Mouse (Mus musculus) heart, embryonic 14.5 days (tissue): ENCODE results near the gene Myo10. TPM values are rescaled to one million over a fixed set of nuclear protein-coding genes. Genes with fewer than 3 reads are reported as not detected.

Experiments
- ATAC-seq: fragments of 200-750 bp; cut with Nextera tagmentation; 2 replicates; pipeline ENCODE4 v1.8.0; 2017; ENCODE audit warnings: low read depth, moderate TSS enrichment; ENCODE audit not compliant: insufficient number of reproducible peaks, insufficient read depth, low FRiP score
- H3K27ac ChIP-seq, 2 experiments: fragments of 200-500 bp in 1 of 2; fragments of 300-500 bp in 1 of 2; sonication (generic) in 1 of 2; replicated peaks in 1 of 2; 2 replicates each; pipeline ENCODE4 v1.5.1; 2012 to 2014; ENCODE audit warnings: low read depth in 2 of 2, low read length in 2 of 2, control low read depth in 1 of 2, mild to moderate bottlenecking in 1 of 2, mixed read lengths in 1 of 2; ENCODE audit not compliant: control insufficient read depth in 1 of 2, insufficient read depth in 1 of 2
- H3K27me3 ChIP-seq: fragments of 300-500 bp; sonication (generic); 2 replicates; pipeline ENCODE4 v1.6.1; 2014; ENCODE audit warnings: mild to moderate bottlenecking, low read length, control low read depth; ENCODE audit not compliant: control insufficient read depth, insufficient read depth
- H3K36me3 ChIP-seq: fragments of 300-500 bp; sonication (generic); 2 replicates; pipeline ENCODE4 v1.6.1; 2014; ENCODE audit warnings: mild to moderate bottlenecking, control low read depth, low read length, mixed read lengths; ENCODE audit not compliant: control insufficient read depth, insufficient read depth
- H3K4me1 ChIP-seq, 2 experiments: fragments of 200-500 bp in 1 of 2; fragments of 300-500 bp in 1 of 2; sonication (generic) in 1 of 2; 2 replicates each; pipeline ENCODE4 v1.6.1; 2012 to 2014; ENCODE audit warnings: low read length in 2 of 2, control low read depth in 1 of 2, mixed read lengths in 1 of 2; ENCODE audit not compliant: control insufficient read depth in 2 of 2, insufficient read depth in 2 of 2
- H3K4me2 ChIP-seq: fragments of 300-500 bp; sonication (generic); 2 replicates; pipeline ENCODE4 v1.6.1; 2014; ENCODE audit warnings: mild to moderate bottlenecking, low read length
- H3K4me3 ChIP-seq, 2 experiments: fragments of 200-500 bp in 1 of 2; fragments of 300-500 bp in 1 of 2; sonication (generic) in 1 of 2; 2 replicates each; pipeline ENCODE4 v1.5.1; 2012 to 2014; ENCODE audit warnings: low read length in 2 of 2, mild to moderate bottlenecking in 2 of 2, control low read depth in 1 of 2, low read depth in 1 of 2, moderate library complexity in 1 of 2; ENCODE audit not compliant: control insufficient read depth in 1 of 2, insufficient read depth in 1 of 2
- H3K9ac ChIP-seq: fragments of 300-500 bp; sonication (generic); 2 replicates; pipeline ENCODE4 v1.6.1; 2014; ENCODE audit warnings: mild to moderate bottlenecking, low read length
- H3K9me3 ChIP-seq: fragments of 300-500 bp; sonication (generic); 2 replicates; pipeline ENCODE4 v1.6.1; 2016; ENCODE audit warnings: low read length, control low read depth; ENCODE audit not compliant: control insufficient read depth
- WGBS: fragments of 180-500 bp; shearing (Covaris S2); extraction: QIAGEN DNeasy Blood & Tissue Kit; methylation state at CpG from one replicate; pipeline ENCODE4 v1.1.7; 2014; 5-methylcytosine and 5-hydroxymethylcytosine counted together
- polyA plus RNA-seq: library from polyadenylated mRNA; unstranded; fragments of >200 nt; fragmentation: Nextera tagmentation; extraction: Ambion mirVana; gene quantifications from 2 replicates; pipeline ENCODE4 v1.2.1, GENCODE M21; 2014

Myo10 gene
- polyA plus RNA-seq, 1 experiment from 2014 or later: 12.6 TPM

DNA sequence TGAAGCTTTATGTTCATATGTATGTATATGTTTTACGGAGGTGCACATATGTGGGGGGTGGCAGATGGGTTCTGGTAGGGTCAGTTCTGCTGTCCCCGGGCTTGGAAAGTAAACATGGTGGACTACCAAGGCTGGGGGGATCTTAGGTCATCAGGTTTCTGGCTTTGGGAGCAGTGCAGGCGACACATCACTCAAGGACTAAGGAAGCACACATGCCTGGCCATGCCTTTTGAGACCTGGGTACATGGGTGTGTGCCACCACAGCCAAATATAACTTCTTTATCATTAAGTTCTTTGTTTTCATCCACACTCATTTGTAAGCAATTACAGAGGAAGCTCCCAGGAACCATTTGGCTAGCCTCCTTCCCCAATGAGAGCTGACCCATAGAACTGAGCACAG is 72.9 kb downstream of the Myo10 start:
- no peaks in the 10 kb centered on the region for H3K4me1 ChIP-seq
- no peaks in the 10 kb centered on the region for H3K9me3 ChIP-seq
- H3K4me3 ChIP-seq: no peak overlapping the region
- H3K27ac ChIP-seq: no peak overlapping the region
- 97% methylated on average over 3 of the region's 3 CpGs for WGBS
- no peaks in the 10 kb centered on the region for H3K27me3 ChIP-seq
- no peak for ATAC-seq
- no peak overlapping the region for H3K4me2 ChIP-seq
- H3K36me3 ChIP-seq: no peaks in the 10 kb centered on the region
- H3K9ac ChIP-seq: no peak overlapping the region

- H3K9ac ChIP-seq: no peak overlapping the region
- no peak overlapping the region for H3K27ac ChIP-seq
- ATAC-seq: no peak
- no peaks in the 10 kb centered on the region for H3K4me1 ChIP-seq
- no peaks in the 10 kb centered on the region for H3K27me3 ChIP-seq
- H3K4me2 ChIP-seq: no peak overlapping the region
- H3K9me3 ChIP-seq: no peaks in the 10 kb centered on the region
- H3K4me3 ChIP-seq: no peak overlapping the region
- 65% methylated on average over 7 of the region's 7 CpGs for WGBS
- no peaks in the 10 kb centered on the region for H3K36me3 ChIP-seq
These were observed 73.6 kb downstream of the Myo10 start for GRCm38 (mm10) chr15:25695883-25696282.

DNA sequence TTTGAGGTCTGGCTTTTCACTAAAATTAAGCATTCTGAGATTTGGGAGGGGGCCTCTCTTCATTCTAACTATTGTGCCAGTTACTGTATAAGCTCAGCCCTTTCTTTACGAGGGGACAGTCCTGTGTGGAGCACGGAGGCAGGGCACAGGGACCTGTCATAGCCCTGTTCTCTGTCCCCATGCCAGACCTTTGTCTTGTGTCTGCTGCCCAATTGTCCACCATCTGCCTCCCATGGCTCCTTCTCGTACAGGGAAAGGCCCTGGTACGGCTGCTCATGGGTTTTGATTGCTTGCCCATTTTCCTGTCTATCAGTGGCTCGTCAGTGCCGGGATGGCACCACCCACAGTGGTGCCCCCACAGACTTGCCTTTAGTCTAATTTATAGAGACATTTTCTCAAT is 74.3 kb downstream of the Myo10 start:
- Histone ChIP-seq H3K4me1 (no peaks in the 10 kb centered on the region), H3K9me3 (no peaks in the 10 kb centered on the region), H3K36me3 (no peaks in the 10 kb centered on the region), H3K9ac (no peak overlapping the region), H3K27ac (no peak overlapping the region), H3K4me3 (no peak overlapping the region), H3K27me3 (no peaks in the 10 kb centered on the region), H3K4me2 (no peak overlapping the region)
- WGBS: 89% methylated on average over 6 of the region's 6 CpGs
- no peak for ATAC-seq

DNA sequence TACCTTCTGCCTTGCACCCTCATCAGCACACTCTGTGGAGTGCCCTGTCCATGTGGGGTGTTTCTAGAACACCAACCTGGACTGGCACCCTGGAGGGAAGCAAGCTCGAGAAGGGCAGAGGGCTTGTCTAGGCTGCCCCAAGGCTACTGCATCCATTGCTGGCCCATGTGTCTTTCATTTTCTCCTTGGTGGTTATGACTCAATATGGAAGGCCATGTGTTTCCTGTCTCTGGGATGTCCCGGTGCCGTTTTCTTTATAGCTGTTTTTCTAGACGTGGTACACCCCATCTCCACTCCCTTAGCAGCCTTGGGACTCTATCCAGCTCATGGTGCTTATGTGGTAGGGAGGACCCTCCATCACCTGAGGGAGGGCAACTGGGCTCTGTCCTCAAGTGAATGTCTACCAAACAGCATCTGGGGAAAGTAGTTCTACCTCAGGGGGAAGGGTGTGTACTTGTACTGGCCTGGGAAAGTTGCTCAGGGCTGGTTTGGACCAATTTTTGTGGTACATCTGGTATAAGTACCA is 76.8 kb downstream of the Myo10 start:
- H3K9me3 ChIP-seq: 0 out of 2 replicates have a peak, but pooled peaks cover 3% of the 10 kb centered on the region
- H3K4me2 ChIP-seq: no peak overlapping the region
- no peaks in the 10 kb centered on the region for H3K27me3 ChIP-seq
- 64% methylated on average over 4 of the region's 4 CpGs for WGBS
- H3K4me1 ChIP-seq: no peaks in the 10 kb centered on the region
- H3K36me3 ChIP-seq: no peaks in the 10 kb centered on the region
- ATAC-seq: no peak
- H3K9ac ChIP-seq: no peak overlapping the region
- H3K4me3 ChIP-seq: no peak overlapping the region
- no peak overlapping the region for H3K27ac ChIP-seq

GRCm38 (mm10) chr15:25702602-25703001 is 80.3 kb downstream of the Myo10 start:
- H3K36me3 ChIP-seq: no peaks in the 10 kb centered on the region
- 0 out of 2 replicates have a peak, but pooled peaks cover 3% of the 10 kb centered on the region for H3K9me3 ChIP-seq
- H3K4me3 ChIP-seq: no peak overlapping the region
- no peak for ATAC-seq
- no peaks in the 10 kb centered on the region for H3K4me1 ChIP-seq
- no peaks in the 10 kb centered on the region for H3K27me3 ChIP-seq
- no peak overlapping the region for H3K4me2 ChIP-seq
- H3K9ac ChIP-seq: no peak overlapping the region
- 96% methylated on average over 5 of the region's 5 CpGs for WGBS
- H3K27ac ChIP-seq: no peak overlapping the region

- Histone ChIP-seq H3K27me3 (no peaks in the 10 kb centered on the region), H3K4me1 (no peaks in the 10 kb centered on the region), H3K4me3 (no peak overlapping the region), H3K4me2 (no peak overlapping the region), H3K9ac (no peak overlapping the region), H3K36me3 (no peaks in the 10 kb centered on the region), H3K9me3 (0 out of 2 replicates have a peak, but pooled peaks cover 3% of the 10 kb centered on the region), H3K27ac (no peak overlapping the region)
- 81% methylated on average over 11 of the region's 11 CpGs for WGBS
- no peak for ATAC-seq
These were observed 82.7 kb downstream of the Myo10 start for GRCm38 (mm10) chr15:25704809-25705585.

- ATAC-seq: no peak
- H3K9ac ChIP-seq: no peak overlapping the region
- H3K4me1 ChIP-seq: no peaks in the 10 kb centered on the region
- no peaks in the 10 kb centered on the region for H3K36me3 ChIP-seq
- no peak overlapping the region for H3K27ac ChIP-seq
- no peak overlapping the region for H3K4me2 ChIP-seq
- H3K4me3 ChIP-seq: no peak overlapping the region
- H3K9me3 ChIP-seq: 0 out of 2 replicates have a peak, but pooled peaks cover 3% of the 10 kb centered on the region
- no peaks in the 10 kb centered on the region for H3K27me3 ChIP-seq
- 85% methylated on average over 19 of the region's 19 CpGs for WGBS
These were observed 84.7 kb downstream of the Myo10 start for GRCm38 (mm10) chr15:25706874-25707554.
